Mouse (Mus musculus): Measurements from ENCODE around the gene Kcnip2. TPM values are rescaled to one million over a fixed set of nuclear protein-coding genes. Genes with fewer than 3 reads are reported as not detected.

Kcnip2 gene
- polyA plus RNA-seq, 1 experiment from 2014 or later: 1.2 TPM

DNA sequence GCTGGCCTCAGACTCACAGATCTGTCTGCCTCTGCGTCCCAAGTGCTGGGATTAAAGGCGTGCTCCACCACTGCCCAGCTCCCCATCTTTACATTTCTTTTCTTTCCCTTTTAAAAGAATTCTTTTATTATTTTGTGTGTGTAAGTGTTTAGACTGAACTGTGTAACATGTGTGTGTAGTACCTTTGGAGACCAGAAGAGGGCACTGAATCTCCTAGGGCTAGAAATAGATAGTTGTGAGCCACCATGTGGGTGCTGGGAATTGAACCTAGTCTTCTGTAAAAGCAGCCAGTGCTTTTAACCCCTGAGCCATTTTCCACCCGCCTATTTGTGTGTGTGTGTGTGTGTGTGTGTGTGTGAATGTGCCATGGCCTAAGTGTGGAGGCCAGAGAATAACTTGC, 11.9 kb upstream of the Kcnip2 start:
- Histone ChIP-seq H3K4me3 (no peak overlapping the region), H3K4me1 (no peaks in the 10 kb centered on the region), H3K4me2 (replicated peaks) (no peak overlapping the region), H3K27ac (replicated peaks) (no peak overlapping the region), H3K9me3 (no peaks in the 10 kb centered on the region), H3K27me3 (no peaks in the 10 kb centered on the region), H3K36me3 (no peaks in the 10 kb centered on the region; the same call in 1 of the 2 replicates), H3K9ac (replicated peaks) (no peak overlapping the region)
- ATAC-seq (ENCODE audit: low FRiP score, low read depth): no peak
- WGBS: 91% methylated on average over 3 of the region's 3 CpGs

DNA sequence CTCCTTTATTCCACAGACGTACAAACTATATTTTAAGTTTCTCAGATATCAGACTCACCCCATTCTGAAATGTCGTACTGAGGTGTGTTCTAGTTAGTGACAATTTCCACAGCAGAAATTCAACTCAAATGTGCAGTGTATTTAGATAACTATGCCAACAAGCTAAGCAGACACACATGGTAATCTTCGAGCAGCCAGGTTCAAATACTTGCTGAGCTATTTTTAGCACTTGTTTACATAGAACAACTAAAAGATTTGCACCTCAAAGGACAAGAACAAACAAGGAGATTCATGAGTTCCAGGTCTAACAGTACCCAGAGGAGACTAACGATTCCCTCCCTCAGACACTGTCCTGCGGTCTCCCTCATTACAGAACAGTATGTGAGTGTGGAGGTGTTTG, 11.3 kb upstream of the Kcnip2 start:
- no peaks in the 10 kb centered on the region for H3K9me3 ChIP-seq
- no peak overlapping the region for H3K27ac ChIP-seq (replicated peaks)
- 88% methylated on average over 5 of the region's 5 CpGs for WGBS
- no peak overlapping the region for H3K9ac ChIP-seq (replicated peaks)
- no peaks in the 10 kb centered on the region; the same call in 1 of the 2 replicates for H3K36me3 ChIP-seq
- no peaks in the 10 kb centered on the region for H3K27me3 ChIP-seq
- no peak for ATAC-seq (ENCODE audit: low FRiP score, low read depth)
- H3K4me3 ChIP-seq: no peak overlapping the region
- no peaks in the 10 kb centered on the region for H3K4me1 ChIP-seq
- no peak overlapping the region for H3K4me2 ChIP-seq (replicated peaks)

DNA sequence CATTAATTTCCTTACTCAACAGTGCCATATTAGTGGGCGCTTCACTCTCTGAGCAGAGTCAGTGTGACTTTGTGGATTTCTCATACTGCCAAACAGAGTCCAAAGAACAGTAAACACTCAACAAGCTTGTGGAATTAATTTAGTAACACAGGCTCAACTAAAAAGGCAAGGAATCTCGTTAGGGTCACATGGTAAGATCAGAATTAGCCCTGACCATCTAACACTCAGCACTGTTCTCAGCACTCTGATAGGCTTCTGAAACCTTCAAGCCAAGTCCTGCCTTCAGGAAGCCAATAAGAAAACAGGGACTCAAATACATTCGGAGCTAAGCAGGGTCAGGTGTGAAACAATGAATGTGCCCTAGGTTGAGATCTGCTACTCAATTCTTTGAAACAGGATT, 10.3 kb upstream of the Kcnip2 start:
- Histone ChIP-seq H3K9ac (replicated peaks) (no peak overlapping the region), H3K4me2 (replicated peaks) (no peak overlapping the region), H3K9me3 (no peaks in the 10 kb centered on the region), H3K4me1 (no peaks in the 10 kb centered on the region; the same call in 1 of the 2 replicates), H3K27ac (replicated peaks) (no peak overlapping the region), H3K36me3 (no peaks in the 10 kb centered on the region; the same call in 1 of the 2 replicates), H3K4me3 (no peak overlapping the region), H3K27me3 (no peaks in the 10 kb centered on the region)
- WGBS: 82% methylated on average over 3 of the region's 3 CpGs
- ATAC-seq (ENCODE audit: low FRiP score, low read depth): no peak

DNA sequence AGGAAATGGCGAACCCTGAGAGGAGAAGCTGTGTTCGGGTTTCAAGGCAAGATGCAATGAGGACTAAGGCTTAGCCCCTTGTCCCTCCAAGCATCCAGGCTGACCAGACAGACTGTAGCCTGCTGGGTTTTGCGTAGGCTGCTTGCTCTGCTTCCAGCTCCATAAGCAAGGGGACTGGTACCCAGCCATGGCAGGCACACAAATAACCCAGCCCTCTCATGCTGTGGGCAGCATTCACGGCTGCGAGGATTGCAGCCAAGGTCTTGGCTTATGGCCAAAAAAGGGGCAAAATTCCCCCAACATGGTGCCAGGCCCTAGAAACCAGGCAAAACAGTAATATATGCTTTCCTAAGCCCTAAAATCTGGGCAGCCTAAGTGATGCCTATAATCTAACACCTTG, 6.0 kb upstream of the Kcnip2 start:
- H3K27me3 ChIP-seq: peaks cover 9% of the 10 kb centered on the region; the same call in 1 of the 2 replicates
- H3K4me3 ChIP-seq: no peak overlapping the region
- H3K27ac ChIP-seq (replicated peaks): no peak overlapping the region
- no peak overlapping the region for H3K9ac ChIP-seq (replicated peaks)
- H3K36me3 ChIP-seq: no peaks in the 10 kb centered on the region
- no peak for ATAC-seq (ENCODE audit: low FRiP score, low read depth)
- no peaks in the 10 kb centered on the region for H3K9me3 ChIP-seq
- H3K4me2 ChIP-seq (replicated peaks): no peak overlapping the region
- peaks cover 6% of the 10 kb centered on the region for H3K4me1 ChIP-seq
- WGBS: 86% methylated on average over 5 of the region's 5 CpGs

DNA sequence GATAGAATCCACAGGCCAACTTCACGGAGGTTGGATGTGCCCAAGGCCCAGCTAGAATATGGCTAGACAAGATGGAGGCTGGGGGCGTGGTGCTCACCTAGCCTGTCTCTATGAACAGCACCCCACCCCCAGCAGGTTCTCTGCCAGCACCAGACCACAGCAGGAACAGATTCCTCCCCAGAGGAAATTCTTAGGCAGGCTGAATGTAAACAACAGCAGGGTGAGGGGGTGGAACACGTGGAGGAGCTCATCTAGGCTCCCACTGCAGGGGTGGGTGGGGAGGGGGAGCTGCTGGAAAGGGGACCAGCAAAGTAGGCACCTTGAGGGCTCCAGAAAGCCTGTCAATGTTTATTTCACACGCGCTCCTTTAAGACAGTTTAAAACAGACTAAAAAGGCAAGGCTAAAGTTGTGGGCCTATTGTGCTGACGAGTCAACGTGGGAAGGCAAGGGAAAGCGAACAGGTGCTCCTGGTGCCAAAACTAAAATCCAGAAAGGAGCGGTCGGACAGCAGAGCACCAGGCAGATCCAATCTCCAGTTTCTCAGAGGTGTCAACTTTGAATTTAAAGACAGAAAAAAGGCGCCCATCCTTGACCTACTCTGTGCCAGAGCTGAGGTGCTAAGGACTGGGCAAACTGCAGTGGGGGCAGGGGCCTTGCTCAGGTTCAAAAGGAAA, 2.1 kb upstream of the Kcnip2 start:
- WGBS: 75% methylated on average over 11 of the region's 11 CpGs
- no peaks in the 10 kb centered on the region for H3K9me3 ChIP-seq
- peaks cover 37% of the 10 kb centered on the region for H3K4me1 ChIP-seq
- no peak overlapping the region for H3K27ac ChIP-seq (replicated peaks)
- ATAC-seq (ENCODE audit: low FRiP score, low read depth): no peak
- peaks cover 39% of the 10 kb centered on the region for H3K27me3 ChIP-seq
- no peak overlapping the region for H3K4me2 ChIP-seq (replicated peaks)
- H3K36me3 ChIP-seq: no peaks in the 10 kb centered on the region
- no peak overlapping the region for H3K4me3 ChIP-seq
- H3K9ac ChIP-seq (replicated peaks): no peak overlapping the region

DNA sequence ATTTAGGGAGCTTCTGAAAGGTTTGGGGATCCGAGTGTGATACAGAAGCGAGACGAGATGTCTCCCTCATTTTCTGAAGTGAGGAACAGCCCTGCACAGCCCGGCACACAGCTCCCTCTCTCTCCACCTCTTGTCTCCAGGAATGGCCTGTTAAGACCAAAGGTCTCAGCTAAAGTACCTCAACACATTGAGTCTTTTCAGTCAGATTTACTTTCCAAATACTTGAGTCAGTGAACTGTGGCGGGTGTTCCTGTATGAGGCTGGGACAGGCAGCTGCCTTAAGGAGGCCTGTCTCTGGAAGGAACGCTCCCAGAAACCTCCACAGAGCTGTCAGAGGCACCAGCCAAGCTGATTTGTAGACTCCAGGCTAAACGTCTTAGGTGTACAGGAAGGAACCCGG, 866 bp upstream of the Kcnip2 start:
- H3K4me3 ChIP-seq: no peak overlapping the region
- peaks cover 49% of the 10 kb centered on the region for H3K4me1 ChIP-seq
- 15% methylated on average over 8 of the region's 8 CpGs for WGBS
- H3K27me3 ChIP-seq: peaks cover 47% of the 10 kb centered on the region
- no peak for ATAC-seq (ENCODE audit: low FRiP score, low read depth)
- H3K4me2 ChIP-seq (replicated peaks): peak overlapping the region; percentile 93; the same call in 1 of the 2 replicates
- H3K9ac ChIP-seq (replicated peaks): no peak overlapping the region
- H3K9me3 ChIP-seq: no peaks in the 10 kb centered on the region
- H3K36me3 ChIP-seq: no peaks in the 10 kb centered on the region
- H3K27ac ChIP-seq (replicated peaks): no peak overlapping the region

DNA sequence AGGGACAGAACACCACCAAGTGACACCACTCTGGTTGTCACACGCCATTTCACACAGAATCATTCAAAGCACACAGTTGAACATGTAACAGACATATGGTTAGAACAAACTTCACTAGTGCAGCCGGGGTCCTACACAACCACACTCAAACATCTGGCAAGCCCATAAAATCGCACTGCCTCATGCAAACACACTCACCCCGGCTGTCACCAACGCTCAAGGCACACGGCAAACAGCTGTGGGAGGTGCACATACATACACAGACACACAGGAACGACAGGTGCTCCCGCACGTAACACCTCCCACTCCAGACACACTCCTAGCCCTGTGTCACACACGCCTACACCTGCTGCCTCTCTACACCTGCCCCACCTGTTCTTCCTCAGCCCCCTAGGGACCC, 691 bp downstream of the Kcnip2 start:
- no peak overlapping the region for H3K27ac ChIP-seq (replicated peaks)

DNA sequence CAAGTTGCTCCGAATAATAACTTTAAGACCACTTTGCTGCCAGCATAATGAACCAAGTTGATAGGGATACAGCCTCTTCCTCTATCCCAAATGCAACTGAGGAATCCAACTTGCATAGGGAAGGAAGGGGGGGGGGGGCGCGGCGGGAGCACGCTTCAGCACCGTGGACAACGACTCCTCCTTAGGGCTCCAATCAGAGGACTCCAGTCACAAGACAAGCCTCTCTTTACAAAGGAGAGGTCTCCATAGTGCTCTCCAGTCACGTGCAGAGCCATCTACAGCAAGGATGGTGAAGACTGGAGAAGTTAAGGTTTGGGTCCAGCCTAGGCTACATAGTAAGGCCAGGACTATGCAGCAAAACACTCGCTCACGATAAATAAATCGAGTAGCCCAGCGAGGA, 2.1 kb downstream of the Kcnip2 start:
- H3K4me1 ChIP-seq: peaks cover 49% of the 10 kb centered on the region
- 13% methylated on average over 12 of the region's 12 CpGs for WGBS
- no peak overlapping the region for H3K4me3 ChIP-seq
- H3K4me2 ChIP-seq (replicated peaks): no peak overlapping the region
- H3K36me3 ChIP-seq: no peaks in the 10 kb centered on the region
- H3K27ac ChIP-seq (replicated peaks): no peak overlapping the region
- no peak for ATAC-seq (ENCODE audit: low FRiP score, low read depth)
- no peak overlapping the region for H3K9ac ChIP-seq (replicated peaks)
- no peaks in the 10 kb centered on the region for H3K9me3 ChIP-seq
- H3K27me3 ChIP-seq: peaks cover 52% of the 10 kb centered on the region

More for the DNA sequence above, 691 bp downstream of the Kcnip2 start:
- 65% methylated on average over 10 of the region's 10 CpGs for WGBS
- H3K4me3 ChIP-seq: peak overlapping the region; percentile 46
- peaks cover 52% of the 10 kb centered on the region for H3K27me3 ChIP-seq
- H3K9me3 ChIP-seq: no peaks in the 10 kb centered on the region
- peaks cover 49% of the 10 kb centered on the region for H3K4me1 ChIP-seq
- H3K36me3 ChIP-seq: no peaks in the 10 kb centered on the region
- no peak for ATAC-seq (ENCODE audit: low FRiP score, low read depth)
- H3K9ac ChIP-seq (replicated peaks): peak overlapping the region; percentile 60; the same call in 1 of the 2 replicates
- peak overlapping the region; percentile 93 for H3K4me2 ChIP-seq (replicated peaks)

DNA sequence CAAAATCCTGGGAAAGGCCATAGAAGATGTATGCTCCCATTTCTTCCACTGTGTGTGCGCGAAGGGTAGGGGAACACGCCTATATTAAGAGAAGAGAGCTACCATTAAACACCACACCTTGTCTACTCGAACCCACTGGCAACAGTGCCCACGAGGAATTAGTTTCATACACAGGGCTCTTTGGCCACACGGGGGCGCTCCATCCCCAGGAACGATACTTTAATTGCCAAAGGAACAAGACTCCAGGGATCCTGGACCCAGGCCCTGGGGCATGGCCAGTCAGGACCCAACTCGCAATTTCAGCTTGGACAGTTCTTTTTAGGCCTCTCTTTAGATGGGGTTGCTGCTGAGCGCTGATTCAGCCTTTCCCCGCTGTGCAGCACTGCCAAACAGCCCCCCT, 2.6 kb downstream of the Kcnip2 start:
- H3K4me1 ChIP-seq: peaks cover 49% of the 10 kb centered on the region
- no peak overlapping the region for H3K27ac ChIP-seq (replicated peaks)
- no peak for ATAC-seq (ENCODE audit: low FRiP score, low read depth)
- peak overlapping the region; percentile 65; the same call in 1 of the 2 replicates for H3K4me2 ChIP-seq (replicated peaks)
- H3K9me3 ChIP-seq: no peaks in the 10 kb centered on the region
- no peak overlapping the region for H3K9ac ChIP-seq (replicated peaks)
- no peaks in the 10 kb centered on the region for H3K36me3 ChIP-seq
- peaks cover 49% of the 10 kb centered on the region for H3K27me3 ChIP-seq
- WGBS: 4% methylated on average over 11 of the region's 11 CpGs
- H3K4me3 ChIP-seq: no peak overlapping the region

DNA sequence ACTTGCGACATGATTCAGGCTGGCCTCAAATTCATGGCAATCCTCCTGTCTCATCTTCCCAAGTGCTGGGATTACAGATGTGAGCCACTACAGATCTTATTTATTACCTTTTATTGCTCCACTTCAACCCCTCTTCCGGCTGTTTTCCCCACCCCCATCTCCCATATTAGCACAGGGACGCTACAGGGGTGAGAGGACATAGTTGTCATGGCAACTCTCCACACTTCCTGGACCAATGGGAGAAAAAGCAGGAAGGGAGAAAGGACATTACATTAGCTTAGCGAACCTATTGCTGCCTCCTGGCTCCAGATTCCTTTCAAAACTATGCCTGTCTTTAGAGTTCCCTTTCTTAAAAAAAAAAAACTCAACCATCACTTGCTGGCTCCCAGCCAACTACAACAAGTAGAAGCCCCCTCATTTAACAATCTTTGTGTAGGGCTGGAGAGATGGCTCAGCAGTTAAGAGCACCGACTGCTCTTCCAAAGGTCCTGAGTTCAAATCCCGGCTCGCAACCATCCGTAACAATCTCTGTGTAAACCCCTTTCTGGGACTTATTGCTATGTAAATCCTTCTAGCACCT, 3.1 kb downstream of the Kcnip2 start:
- ATAC-seq (ENCODE audit: low FRiP score, low read depth): no peak
- H3K27ac ChIP-seq (replicated peaks): 0 out of 2 replicates have a peak overlapping the region, but pooled peaks have one; percentile 36
- H3K36me3 ChIP-seq: no peaks in the 10 kb centered on the region
- peak overlapping the region; percentile 35 for H3K4me3 ChIP-seq
- no peaks in the 10 kb centered on the region for H3K9me3 ChIP-seq
- H3K4me1 ChIP-seq: peaks cover 47% of the 10 kb centered on the region
- peak overlapping the region; percentile 65 for H3K4me2 ChIP-seq (replicated peaks)
- peak overlapping the region; percentile 34; the same call in 1 of the 2 replicates for H3K9ac ChIP-seq (replicated peaks)
- 18% methylated on average over 8 of the region's 8 CpGs for WGBS
- H3K27me3 ChIP-seq: peaks cover 49% of the 10 kb centered on the region

DNA sequence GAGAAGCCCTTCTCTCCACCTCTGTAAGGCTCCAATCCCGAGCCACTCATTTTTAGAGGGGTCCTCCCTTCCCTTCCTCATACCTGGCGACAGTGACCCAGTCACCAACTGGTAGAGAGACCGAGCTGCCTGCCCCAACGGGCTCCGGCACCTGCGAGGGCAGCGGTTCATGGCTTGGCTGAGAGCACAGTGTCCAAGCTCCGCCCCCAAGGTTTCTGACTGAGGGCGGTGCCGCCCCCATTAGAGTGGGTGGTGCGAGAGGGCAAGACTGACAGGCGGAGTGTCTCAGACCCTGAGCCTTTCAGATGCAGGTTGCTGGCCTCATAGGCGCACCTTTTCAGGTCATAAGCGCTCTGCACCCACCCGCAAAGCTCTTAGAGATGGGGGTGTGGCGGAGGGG, 3.7 kb downstream of the Kcnip2 start:
- Histone ChIP-seq H3K4me1 (peaks cover 43% of the 10 kb centered on the region), H3K36me3 (no peaks in the 10 kb centered on the region), H3K27me3 (peaks cover 45% of the 10 kb centered on the region), H3K27ac (replicated peaks) (peak overlapping the region; percentile 36; the same call in 1 of the 2 replicates), H3K9ac (replicated peaks) (peak overlapping the region; percentile 34), H3K4me3 (peak overlapping the region; percentile 35), H3K4me2 (replicated peaks) (peak overlapping the region; percentile 65), H3K9me3 (no peaks in the 10 kb centered on the region)
- WGBS: 3% methylated on average over 16 of the region's 16 CpGs
- peak; percentile 52; the same call in 1 of the 2 replicates for ATAC-seq (ENCODE audit: low FRiP score, low read depth)

DNA sequence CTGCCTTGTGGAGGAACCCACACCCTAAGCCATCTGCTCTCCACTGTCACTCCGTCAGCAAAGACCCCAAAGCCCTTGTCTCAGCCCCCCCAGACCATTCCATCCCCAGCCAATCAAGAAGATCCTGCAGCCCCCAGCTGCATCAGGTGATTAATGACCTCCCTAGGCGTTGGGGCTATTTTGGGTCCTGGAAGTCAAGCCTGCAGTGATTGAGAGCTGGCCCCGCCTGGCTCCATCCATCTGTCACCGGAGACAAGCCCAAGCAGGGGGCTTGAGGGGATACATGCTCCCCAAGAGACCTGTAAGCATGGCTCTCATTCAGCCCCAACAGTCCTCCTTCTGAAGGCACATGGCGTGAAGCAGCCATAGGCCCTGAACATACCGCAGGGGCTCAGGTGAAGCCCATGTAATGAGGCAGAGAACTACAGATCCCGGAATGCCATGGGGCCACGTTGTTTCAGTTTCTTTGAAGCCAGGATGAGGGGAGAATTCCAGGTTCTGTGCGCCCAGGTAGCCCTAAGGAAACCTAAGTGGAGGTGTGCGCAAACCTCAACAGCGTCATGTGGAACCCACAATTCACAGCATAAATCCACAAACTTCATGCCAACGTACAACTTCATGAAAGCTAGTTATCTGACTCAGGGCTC, 4.7 kb downstream of the Kcnip2 start:
- ATAC-seq (ENCODE audit: low FRiP score, low read depth): no peak
- Histone ChIP-seq H3K4me2 (replicated peaks) (no peak overlapping the region), H3K36me3 (no peaks in the 10 kb centered on the region), H3K4me3 (no peak overlapping the region), H3K9ac (replicated peaks) (no peak overlapping the region), H3K27ac (replicated peaks) (no peak overlapping the region), H3K9me3 (no peaks in the 10 kb centered on the region), H3K27me3 (peaks cover 40% of the 10 kb centered on the region), H3K4me1 (peaks cover 36% of the 10 kb centered on the region)
- WGBS: 73% methylated on average over 12 of the region's 12 CpGs
